15 mouse cellular contexts compared by ENCODE assay signal in the genomic region with DNA sequence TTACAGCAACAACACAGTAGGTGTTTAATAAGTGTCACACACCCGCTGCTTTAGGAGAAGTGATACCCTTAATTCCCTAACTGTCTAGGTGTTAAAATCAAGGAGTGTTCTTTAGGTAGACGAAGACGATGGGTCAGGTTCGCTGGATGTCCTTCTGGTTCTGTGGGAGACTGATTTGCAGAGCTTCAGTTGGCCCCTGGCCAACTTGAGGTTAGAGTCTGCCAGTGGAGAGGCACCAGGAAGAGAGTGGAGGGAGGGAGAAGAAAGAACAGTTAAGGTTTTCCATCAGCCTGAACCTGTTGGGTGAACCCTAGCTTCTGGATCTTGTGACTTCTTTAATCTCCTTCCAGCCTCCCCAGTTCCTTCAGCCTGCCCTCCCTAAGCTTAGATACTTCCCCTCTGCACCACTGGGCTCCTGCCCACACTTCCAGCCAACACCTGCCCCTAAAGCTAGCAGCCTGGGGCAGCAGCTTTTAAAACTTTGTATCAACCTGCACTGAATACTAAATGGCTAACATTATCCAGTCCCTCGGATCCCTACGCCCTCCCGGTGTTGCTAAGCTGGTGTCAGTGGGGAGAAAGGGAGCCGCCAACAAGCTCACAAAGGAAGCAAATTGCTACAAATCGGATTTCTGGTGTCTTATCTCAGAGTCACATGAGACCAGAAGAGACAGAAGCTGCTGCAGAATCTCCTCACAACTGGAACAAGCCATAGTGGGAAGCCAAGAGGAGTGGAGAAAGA.
DNase-seq lines count a peak whose midpoint lies in the region; ATAC-seq and TF ChIP-seq lines count a peak whose summit lies in the region.
"Had no signal": no experiment of that assay in that cellular context is flagged by ENCODE, and none has a peak within 500 bp of the region (broad histone marks: within the 10 kb centered on the region; RNA-seq: fewer than 3 reads in every experiment).

No protein-coding gene starts in this region.

- 0 out of 2 replicates have a peak, but pooled peaks cover 6% of the 10 kb centered on the region for H3K4me1 ChIP-seq in forebrain, embryonic 10.5 days
- H3K4me1 ChIP-seq in forebrain, embryonic 14.5 days (ENCODE audit: control insufficient read depth, insufficient read depth, low read length): no peaks in the 10 kb centered on the region
- no peaks in the 10 kb centered on the region for H3K4me1 ChIP-seq in kidney, adult 2 months (ENCODE audit: control insufficient read depth, insufficient read depth, low read length)
- H3K4me1 ChIP-seq in kidney, embryonic 14.5 days (ENCODE audit: control insufficient read depth, insufficient read depth, low read length): no peaks in the 10 kb centered on the region
- H3K4me1 ChIP-seq in midbrain, postnatal 0 days (ENCODE audit: insufficient read depth, low read length): no peaks in the 10 kb centered on the region
- H3K4me1 ChIP-seq in midbrain, embryonic 11.5 days (ENCODE audit: control insufficient read depth, insufficient read depth, low read length): no peaks in the 10 kb centered on the region
- H3K4me1 ChIP-seq: forebrain, embryonic 15.5 days; hindbrain, embryonic 15.5 days had no signal

- ATAC-seq in forebrain, embryonic 14.5 days: no peak
- ATAC-seq in kidney, embryonic 14.5 days (ENCODE audit: low FRiP score, low TSS enrichment): no peak
- ATAC-seq in midbrain, postnatal 0 days (ENCODE audit: low FRiP score): no peak
- ATAC-seq in midbrain, embryonic 11.5 days (ENCODE audit: low FRiP score): no peak
- ATAC-seq: forebrain, embryonic 15.5 days; liver, postnatal 0 days had no signal

- TF ChIP-seq POLR2A in kidney, adult 2 months (IDR thresholded peaks at IDR 0.05; ENCODE audit: low read depth, low read length): no peak

- H3K27me3 ChIP-seq in forebrain, embryonic 10.5 days (ENCODE audit: poor library complexity, severe bottlenecking): peaks cover 20% of the 10 kb centered on the region
- no peaks in the 10 kb centered on the region for H3K27me3 ChIP-seq in forebrain, embryonic 14.5 days (replicated peaks; ENCODE audit: control insufficient read depth, insufficient read depth, low read length)
- H3K27me3 ChIP-seq in kidney, adult 2 months (replicated peaks; ENCODE audit: control insufficient read depth, insufficient read depth, low read length): no peaks in the 10 kb centered on the region
- H3K27me3 ChIP-seq in kidney, embryonic 14.5 days (ENCODE audit: control insufficient read depth, insufficient read depth, low read length): no peaks in the 10 kb centered on the region
- H3K27me3 ChIP-seq in midbrain, postnatal 0 days (ENCODE audit: insufficient read depth, low read length): no peaks in the 10 kb centered on the region
- H3K27me3 ChIP-seq in midbrain, embryonic 11.5 days (ENCODE audit: control insufficient read depth, insufficient read depth, low read length): no peaks in the 10 kb centered on the region
- H3K27me3 ChIP-seq: forebrain, embryonic 15.5 days; hindbrain, embryonic 15.5 days had no signal

- WGBS in forebrain, embryonic 10.5 days: 54% methylated on average over 9 of the region's 9 CpGs
- WGBS in forebrain, embryonic 14.5 days: 50% methylated on average over 9 of the region's 9 CpGs
- WGBS in kidney, adult 2 months: 59% methylated on average over 9 of the region's 9 CpGs
- WGBS in kidney, embryonic 14.5 days: 70% methylated on average over 9 of the region's 9 CpGs
- WGBS in midbrain, postnatal 0 days: 37% methylated on average over 9 of the region's 9 CpGs
- WGBS in midbrain, embryonic 11.5 days: 46% methylated on average over 9 of the region's 9 CpGs

- H3K4me3 ChIP-seq in forebrain, embryonic 10.5 days: no peak overlapping the region
- no peak overlapping the region for H3K4me3 ChIP-seq in forebrain, embryonic 14.5 days (ENCODE audit: low read depth, low read length)
- no peak overlapping the region for H3K4me3 ChIP-seq in kidney, adult 2 months (ENCODE audit: insufficient read depth, low read depth, low read length)
- H3K4me3 ChIP-seq in kidney, embryonic 14.5 days (ENCODE audit: low read length): no peak overlapping the region
- no peak overlapping the region for H3K4me3 ChIP-seq in midbrain, postnatal 0 days (ENCODE audit: low read depth, low read length)
- H3K4me3 ChIP-seq in midbrain, embryonic 11.5 days (ENCODE audit: low read depth, low read length): no peak overlapping the region
- H3K4me3 ChIP-seq: forebrain, embryonic 15.5 days; hindbrain, embryonic 15.5 days; layer of hippocampus, adult 2 months; left cerebral cortex, adult 2 months; midbrain, embryonic 10.5 days had no signal

- H3K4me2 ChIP-seq in forebrain, embryonic 14.5 days (ENCODE audit: low read length): no peak overlapping the region
- H3K4me2 ChIP-seq in kidney, embryonic 14.5 days (replicated peaks; ENCODE audit: low read depth, low read length): no peak overlapping the region
- no peak overlapping the region for H3K4me2 ChIP-seq in midbrain, postnatal 0 days (ENCODE audit: low read depth, low read length, poor library complexity, severe bottlenecking)
- no peak overlapping the region for H3K4me2 ChIP-seq in midbrain, embryonic 11.5 days
- H3K4me2 ChIP-seq: forebrain, embryonic 15.5 days; hindbrain, embryonic 15.5 days had no signal

- TF ChIP-seq CTCF in kidney, adult 2 months (conservative IDR thresholded peaks at IDR 0.05; ENCODE audit: insufficient read depth, insufficient read length, low read depth, low read length): no peak
- no peak for TF ChIP-seq CTCF in midbrain, postnatal 0 days (IDR thresholded peaks at IDR 0.05)

- H3K9ac ChIP-seq in forebrain, embryonic 14.5 days (ENCODE audit: low read length): no peak overlapping the region
- H3K9ac ChIP-seq in kidney, embryonic 14.5 days (ENCODE audit: low read depth, low read length): no peak overlapping the region
- H3K9ac ChIP-seq in midbrain, postnatal 0 days (replicated peaks; ENCODE audit: low read length, poor library complexity, severe bottlenecking): no peak overlapping the region
- H3K9ac ChIP-seq in midbrain, embryonic 11.5 days (ENCODE audit: low read length): no peak overlapping the region
- H3K9ac ChIP-seq: forebrain, embryonic 15.5 days; hindbrain, embryonic 15.5 days; liver, postnatal 0 days had no signal

- DNase-seq in forebrain, embryonic 10.5 days (ENCODE audit: extremely low spot score, low spot score): no peak
- no peak for DNase-seq in forebrain, embryonic 14.5 days (ENCODE audit: low spot score)
- DNase-seq in kidney, adult 2 months: peak; percentile 13
- DNase-seq in midbrain, postnatal 0 days (ENCODE audit: low spot score): peak; percentile 14
- no peak for DNase-seq in midbrain, embryonic 11.5 days (ENCODE audit: low spot score, missing footprints)
- DNase-seq in testis, postnatal 10 days (ENCODE audit: low spot score): peak; percentile 53
- DNase-seq in natural killer cell, adult 2 months (ENCODE audit: low spot score in 2 of 2): no peak
- DNase-seq: liver, postnatal 0 days; right cerebral cortex, postnatal 4 days had no signal

- no peaks in the 10 kb centered on the region for H3K9me3 ChIP-seq in forebrain, embryonic 10.5 days
- no peaks in the 10 kb centered on the region; the same call in 1 of the 2 replicates for H3K9me3 ChIP-seq in forebrain, embryonic 14.5 days (replicated peaks; ENCODE audit: control insufficient read depth, low read length)
- no peaks in the 10 kb centered on the region for H3K9me3 ChIP-seq in kidney, embryonic 14.5 days (ENCODE audit: control insufficient read depth, low read length)
- 0 out of 2 replicates have a peak, but pooled peaks cover 4% of the 10 kb centered on the region for H3K9me3 ChIP-seq in midbrain, postnatal 0 days (ENCODE audit: low read length)
- H3K9me3 ChIP-seq in midbrain, embryonic 11.5 days (ENCODE audit: control insufficient read depth, low read length): no peaks in the 10 kb centered on the region
- H3K9me3 ChIP-seq: forebrain, embryonic 15.5 days; midbrain, embryonic 10.5 days had no signal

- no peaks in the 10 kb centered on the region for H3K36me3 ChIP-seq in forebrain, embryonic 10.5 days (replicated peaks)
- no peaks in the 10 kb centered on the region for H3K36me3 ChIP-seq in forebrain, embryonic 14.5 days (ENCODE audit: control insufficient read depth, insufficient read depth, low read length)
- H3K36me3 ChIP-seq in kidney, adult 2 months (ENCODE audit: control insufficient read depth, insufficient read depth, low read length): no peaks in the 10 kb centered on the region
- no peaks in the 10 kb centered on the region for H3K36me3 ChIP-seq in kidney, embryonic 14.5 days (ENCODE audit: control insufficient read depth, insufficient read depth, low read length)
- no peaks in the 10 kb centered on the region for H3K36me3 ChIP-seq in midbrain, postnatal 0 days (ENCODE audit: insufficient read depth, low read length)
- no peaks in the 10 kb centered on the region for H3K36me3 ChIP-seq in midbrain, embryonic 11.5 days (ENCODE audit: control insufficient read depth, insufficient read depth, low read length)
- H3K36me3 ChIP-seq: forebrain, embryonic 15.5 days; hindbrain, embryonic 15.5 days; midbrain, embryonic 10.5 days had no signal

- 0 out of 2 replicates have a peak overlapping the region, but pooled peaks have one; percentile 20 for H3K27ac ChIP-seq in forebrain, embryonic 10.5 days
- H3K27ac ChIP-seq in forebrain, embryonic 14.5 days (ENCODE audit: low read depth, low read length): no peak overlapping the region
- no peak overlapping the region for H3K27ac ChIP-seq in kidney, adult 2 months (ENCODE audit: insufficient read depth, low read depth, low read length)
- no peak overlapping the region for H3K27ac ChIP-seq in kidney, embryonic 14.5 days (ENCODE audit: low read depth, low read length)
- H3K27ac ChIP-seq in midbrain, postnatal 0 days (ENCODE audit: low read depth, low read length): no peak overlapping the region
- H3K27ac ChIP-seq in midbrain, embryonic 11.5 days (ENCODE audit: low read depth, low read length): no peak overlapping the region
- H3K27ac ChIP-seq: forebrain, embryonic 15.5 days; hindbrain, embryonic 15.5 days; layer of hippocampus, adult 2 months; left cerebral cortex, adult 2 months; midbrain, embryonic 10.5 days had no signal

Comparison
In these comparisons a context has a peak if more than half of its experiments do, and no peak if none do; other contexts are left out.
1. DNase-seq: peak in kidney, adult 2 months (single experiment), midbrain, postnatal 0 days (single experiment) and testis, postnatal 10 days (single experiment); none in forebrain, embryonic 10.5 days (single experiment), forebrain, embryonic 14.5 days (single experiment), midbrain, embryonic 11.5 days (single experiment) and natural killer cell, adult 2 months (0 of 2).